Comparison of ENCODE assay signal across 9 mouse cellular contexts in the genomic region with DNA sequence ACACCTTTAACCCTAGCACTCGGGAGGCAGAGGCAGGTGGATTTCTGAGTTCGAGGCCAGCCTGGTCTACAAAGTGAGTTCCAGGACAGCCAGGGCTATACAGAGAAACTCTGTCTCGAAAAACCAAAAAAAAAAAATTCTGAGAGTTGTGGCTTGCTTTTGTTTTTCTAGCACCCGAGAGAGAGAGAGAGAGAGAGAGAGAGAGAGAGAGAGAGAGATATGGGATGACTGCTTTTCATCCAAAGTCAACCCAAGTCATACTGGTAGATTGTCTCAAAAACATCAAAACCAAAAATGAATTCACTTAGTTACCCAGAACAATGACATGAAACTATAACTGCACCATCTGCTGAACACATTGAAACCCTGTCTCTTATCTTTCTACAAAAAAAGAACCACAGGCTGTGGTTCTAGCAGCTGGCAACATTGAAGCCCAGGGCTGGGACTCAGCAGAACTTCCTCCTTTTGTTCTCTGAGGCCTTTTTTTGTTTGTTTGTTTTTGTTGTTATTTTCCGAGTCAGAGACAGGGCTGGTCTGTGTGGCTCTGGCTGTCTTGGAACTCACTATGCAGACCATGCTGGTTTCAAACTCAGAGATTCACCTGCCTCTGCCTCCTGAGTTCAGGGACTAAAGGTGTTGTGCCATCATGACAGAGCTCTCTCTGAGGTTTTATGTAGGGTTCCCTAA. TPM values are rescaled to one million over a fixed set of nuclear protein-coding genes. Genes with fewer than 3 reads are reported as not detected.
A peak's percentile ranks its signal among the peaks of the same experiment; 100 is the strongest.
DNase-seq lines count a peak whose midpoint lies in the region; ATAC-seq and TF ChIP-seq lines count a peak whose summit lies in the region.
"Had no signal": no experiment of that assay in that cellular context is flagged by ENCODE, and none has a peak within 500 bp of the region (broad histone marks: within the 10 kb centered on the region; RNA-seq: fewer than 3 reads in every experiment).

No protein-coding gene starts in this region.

- 0 out of 2 replicates have a peak overlapping the region, but pooled peaks have one; percentile 7 for H3K27ac ChIP-seq in kidney, adult 2 months (ENCODE audit: insufficient read depth, low read depth, low read length)
- H3K27ac ChIP-seq in embryonic facial prominence, embryonic 10.5 days (replicated peaks): peak overlapping the region; percentile 0; the same call in 1 of the 2 replicates
- peak overlapping the region; percentile 5; the same call in 1 of the 2 replicates for H3K27ac ChIP-seq in hindbrain, embryonic 12.5 days

- H3K4me3 ChIP-seq in kidney, adult 2 months (ENCODE audit: insufficient read depth, low read depth, low read length): no peak overlapping the region
- H3K4me3 ChIP-seq in embryonic facial prominence, embryonic 10.5 days: peak overlapping the region; percentile 57
- peak overlapping the region; percentile 44 for H3K4me3 ChIP-seq in hindbrain, embryonic 12.5 days

- peak; percentile 30 for DNase-seq in kidney, adult 2 months
- DNase-seq in kidney, adult 18-20 months: no peak
- no peak for DNase-seq in embryonic facial prominence, embryonic 10.5 days (ENCODE audit: low spot score)
- no peak for DNase-seq in ovary, adult 18-20 months (ENCODE audit: low spot score)
- no peak for DNase-seq in adipocyte (ENCODE audit: low spot score)
- DNase-seq in ovary, postnatal 10 days (ENCODE audit: low spot score): no peak

- no peaks in the 10 kb centered on the region for H3K27me3 ChIP-seq in kidney, adult 2 months (replicated peaks; ENCODE audit: control insufficient read depth, insufficient read depth, low read length)
- H3K27me3 ChIP-seq in embryonic facial prominence, embryonic 10.5 days (replicated peaks; ENCODE audit: low read depth, poor library complexity, severe bottlenecking): no peaks in the 10 kb centered on the region
- H3K27me3 ChIP-seq in hindbrain, embryonic 12.5 days: no peaks in the 10 kb centered on the region
- H3K27me3 ChIP-seq: Patski had no signal

- H3K9me3 ChIP-seq in embryonic facial prominence, embryonic 10.5 days: no peaks in the 10 kb centered on the region
- no peaks in the 10 kb centered on the region for H3K9me3 ChIP-seq in hindbrain, embryonic 12.5 days (replicated peaks)

- peaks cover 5% of the 10 kb centered on the region; the same call in 1 of the 2 replicates for H3K4me1 ChIP-seq in kidney, adult 2 months (ENCODE audit: control insufficient read depth, insufficient read depth, low read length)
- H3K4me1 ChIP-seq in embryonic facial prominence, embryonic 10.5 days: peaks cover 19% of the 10 kb centered on the region
- H3K4me1 ChIP-seq in hindbrain, embryonic 12.5 days: peaks cover 20% of the 10 kb centered on the region

- no peak for TF ChIP-seq POLR2A in kidney, adult 2 months (IDR thresholded peaks at IDR 0.05; ENCODE audit: low read depth, low read length)

- peak overlapping the region; percentile 65 for H3K4me2 ChIP-seq in hindbrain, embryonic 12.5 days (replicated peaks)

- H3K9ac ChIP-seq in hindbrain, embryonic 12.5 days: 0 out of 2 replicates have a peak overlapping the region, but pooled peaks have one; percentile 61

- 70% methylated on average over 5 of the region's 5 CpGs for WGBS in kidney, adult 2 months
- 75% methylated on average over 5 of the region's 5 CpGs for WGBS in embryonic facial prominence, embryonic 10.5 days
- WGBS in hindbrain, embryonic 12.5 days: 73% methylated on average over 5 of the region's 5 CpGs

- 0 out of 2 replicates have a peak, but pooled peaks cover 2% of the 10 kb centered on the region for H3K36me3 ChIP-seq in kidney, adult 2 months (ENCODE audit: control insufficient read depth, insufficient read depth, low read length)
- H3K36me3 ChIP-seq in embryonic facial prominence, embryonic 10.5 days (replicated peaks): peaks cover 6% of the 10 kb centered on the region
- 0 out of 2 replicates have a peak, but pooled peaks cover 4% of the 10 kb centered on the region for H3K36me3 ChIP-seq in hindbrain, embryonic 12.5 days

- no peak for TF ChIP-seq CTCF in kidney, adult 2 months (conservative IDR thresholded peaks at IDR 0.05; ENCODE audit: insufficient read depth, insufficient read length, low read depth, low read length)

- ATAC-seq in hindbrain, embryonic 12.5 days (ENCODE audit: low FRiP score): no peak
- peak; percentile 62 for ATAC-seq in megakaryocyte progenitor cell, adult 5-6 weeks (replicated peaks; ENCODE audit: poor library complexity)

RNA-seq across cellular contexts. Expression of gene Prr13, which starts 0.6 kb away (rescaled TPM):
- polyA plus RNA-seq in kidney, adult 2 months (2012; rRNA removed): 181 and 204 TPM in 2 replicates
- 73.1 and 77.4 TPM in 2 replicates for polyA plus RNA-seq in embryonic facial prominence, embryonic 10.5 days (2016; fragmentation: Nextera tagmentation; extraction: Ambion mirVana)
- 89.7 and 91.3 TPM in 2 replicates for polyA plus RNA-seq in hindbrain, embryonic 12.5 days (2016; fragmentation: Nextera tagmentation; extraction: Ambion mirVana)
- total RNA-seq in megakaryocyte progenitor cell, adult 5-6 weeks (2015): 71.0 and 73.0 TPM in 2 replicates
- total RNA-seq in megakaryocyte progenitor cell, adult 5-6 weeks (2017): 48.6 and 51.5 TPM in 2 replicates

RNA-seq across cellular contexts. Expression of gene Pcbp2, which starts 12.1 kb away (rescaled TPM):
- 572 and 616 TPM in 2 replicates for polyA plus RNA-seq in kidney, adult 2 months (2012; rRNA removed)
- 206 and 217 TPM in 2 replicates for polyA plus RNA-seq in embryonic facial prominence, embryonic 10.5 days (2016; fragmentation: Nextera tagmentation; extraction: Ambion mirVana)
- 153 and 161 TPM in 2 replicates for polyA plus RNA-seq in hindbrain, embryonic 12.5 days (2016; fragmentation: Nextera tagmentation; extraction: Ambion mirVana)
- total RNA-seq in megakaryocyte progenitor cell, adult 5-6 weeks (2015): 946 and 973 TPM in 2 replicates
- 175 and 191 TPM in 2 replicates for total RNA-seq in megakaryocyte progenitor cell, adult 5-6 weeks (2017)

RNA-seq across cellular contexts. Expression of gene Amhr2, which starts 13.0 kb away (rescaled TPM):
- polyA plus RNA-seq in kidney, adult 2 months (2012; rRNA removed): 0.67 and 1.4 TPM in 2 replicates
- polyA plus RNA-seq in embryonic facial prominence, embryonic 10.5 days (2016; fragmentation: Nextera tagmentation; extraction: Ambion mirVana): 0.09 and 0.20 TPM in 2 replicates
- 0.23 TPM in 1 of 2 replicates, not detected in the other for polyA plus RNA-seq in hindbrain, embryonic 12.5 days (2016; fragmentation: Nextera tagmentation; extraction: Ambion mirVana)
- 0.07 TPM in 1 of 2 replicates, not detected in the other for total RNA-seq in megakaryocyte progenitor cell, adult 5-6 weeks (2015)
- total RNA-seq in megakaryocyte progenitor cell, adult 5-6 weeks (2017): not detected in 2 replicates
- polyA plus RNA-seq: Patski had no signal

RNA-seq across cellular contexts. Expression of gene Gm10337, which starts 45.3 kb away (rescaled TPM):
- not detected in 2 replicates for polyA plus RNA-seq in kidney, adult 2 months (2012; rRNA removed)
- polyA plus RNA-seq in embryonic facial prominence, embryonic 10.5 days (2016; fragmentation: Nextera tagmentation; extraction: Ambion mirVana): 7.6 TPM in 1 of 2 replicates, not detected in the other
- 4.3 and 6.6 TPM in 2 replicates for polyA plus RNA-seq in hindbrain, embryonic 12.5 days (2016; fragmentation: Nextera tagmentation; extraction: Ambion mirVana)
- total RNA-seq in megakaryocyte progenitor cell, adult 5-6 weeks (2015): not detected in 2 replicates
- not detected in 2 replicates for total RNA-seq in megakaryocyte progenitor cell, adult 5-6 weeks (2017)

RNA-seq across cellular contexts. Expression of gene Sp1, which starts 52.2 kb away (rescaled TPM):
- polyA plus RNA-seq in kidney, adult 2 months (2012; rRNA removed): 15.7 and 17.6 TPM in 2 replicates
- 9.9 and 10.6 TPM in 2 replicates for polyA plus RNA-seq in embryonic facial prominence, embryonic 10.5 days (2016; fragmentation: Nextera tagmentation; extraction: Ambion mirVana)
- 9.1 and 9.3 TPM in 2 replicates for polyA plus RNA-seq in hindbrain, embryonic 12.5 days (2016; fragmentation: Nextera tagmentation; extraction: Ambion mirVana)
- total RNA-seq in megakaryocyte progenitor cell, adult 5-6 weeks (2015): 62.0 and 63.9 TPM in 2 replicates
- 46.4 and 52.9 TPM in 2 replicates for total RNA-seq in megakaryocyte progenitor cell, adult 5-6 weeks (2017)
